Mouse (Mus musculus) MEL (cell line): ENCODE measurements around the gene Atp6v0b. TPM values are rescaled to one million over a fixed set of nuclear protein-coding genes. Genes with fewer than 3 reads are reported as not detected.
A peak's percentile ranks its signal among the peaks of the same experiment; 100 is the strongest.

Source experiments
- DNase-seq: peaks from one replicate; pipeline ENCODE4 v3.0.0; 2011; ENCODE audit warnings: low read depth, low spot score
- H3K27ac ChIP-seq: 2 replicates; pipeline ENCODE4 v1.5.1; 2012; ENCODE audit warnings: low read depth, mild to moderate bottlenecking, control low read depth, low read length, moderate library complexity; ENCODE audit not compliant: control insufficient read depth
- H3K27me3 ChIP-seq, 2 experiments: fragments of 150-350 bp in 1 of 2; sonication (generic) in 1 of 2; 2 replicates each; pipeline ENCODE4 v1.6.1; 2012; ENCODE audit warnings: low read length in 2 of 2, mild to moderate bottlenecking in 2 of 2, improper control_type of control experiment in 1 of 2, moderate library complexity in 1 of 2; ENCODE audit not compliant: insufficient read depth in 2 of 2, control insufficient read depth in 1 of 2
- H3K36me3 ChIP-seq, 2 experiments: 2 replicates each; pipeline ENCODE4 v1.6.1; 2012 to 2014; ENCODE audit warnings: low read length in 2 of 2, improper control_type of control experiment in 1 of 2, inconsistent platforms in 1 of 2, mild to moderate bottlenecking in 1 of 2; ENCODE audit not compliant: insufficient read depth in 2 of 2, control insufficient read depth in 1 of 2
- H3K4me1 ChIP-seq, 2 experiments: fragments of 150-350 bp in 1 of 2; sonication (generic) in 1 of 2; 2 replicates each; pipeline ENCODE4 v1.6.1; 2012; ENCODE audit warnings: low read length in 2 of 2, improper control_type of control experiment in 1 of 2, mild to moderate bottlenecking in 1 of 2; ENCODE audit not compliant: insufficient read depth in 2 of 2, control insufficient read depth in 1 of 2
- H3K4me3 ChIP-seq, 2 experiments: fragments of 150-350 bp in 1 of 2; sonication (generic) in 1 of 2; 2 replicates each; pipeline ENCODE4 v1.5.1; 2012; ENCODE audit warnings: low read depth in 2 of 2, low read length in 2 of 2, mild to moderate bottlenecking in 2 of 2, moderate library complexity in 2 of 2, control low read depth in 1 of 2, improper control_type of control experiment in 1 of 2; ENCODE audit not compliant: control insufficient read depth in 1 of 2, insufficient read depth in 1 of 2
- H3K79me2 ChIP-seq: 2 replicates; pipeline ENCODE4 v1.6.1; 2012; ENCODE audit warnings: mild to moderate bottlenecking, low read length, moderate library complexity; ENCODE audit not compliant: control insufficient read depth, poor library complexity, insufficient read depth
- H3K9ac ChIP-seq: 2 replicates; pipeline ENCODE4 v1.6.1; 2012; ENCODE audit warnings: low read depth, mild to moderate bottlenecking, control low read depth, low read length, moderate library complexity; ENCODE audit not compliant: control insufficient read depth, poor library complexity, severe bottlenecking
- H3K9me3 ChIP-seq: fragments of 150-350 bp; sonication (generic); replicated peaks from 2 replicates; pipeline ENCODE4 v1.6.1; 2012; ENCODE audit warnings: mild to moderate bottlenecking, low read length, improper control_type of control experiment, moderate library complexity; ENCODE audit not compliant: insufficient read depth
- BHLHE40 ChIP-seq: IDR thresholded peaks from 2 replicates; pipeline ENCODE4 v1.6.1; 2012; ENCODE audit warnings: low read depth, mild to moderate bottlenecking, inconsistent platforms, low read length, improper control_type of control experiment, borderline replicate concordance
- CHD1 ChIP-seq: IDR thresholded peaks from 2 replicates; pipeline ENCODE4 v1.6.1; 2012; ENCODE audit warnings: low read depth, mild to moderate bottlenecking, inconsistent platforms, low read length, improper control_type of control experiment
- CTCF ChIP-seq, 3 experiments: IDR thresholded peaks in 2 of 3; conservative IDR thresholded peaks in 1 of 3; 2 replicates each; pipeline ENCODE4 v1.5.1; 2011 to 2012; ENCODE audit warnings: low read length in 3 of 3, low read depth in 2 of 3, mild to moderate bottlenecking in 2 of 3, improper control_type of control experiment in 1 of 3, inconsistent platforms in 1 of 3, mixed read lengths in 1 of 3, moderate library complexity in 1 of 3; ENCODE audit not compliant: control insufficient read depth in 1 of 3, insufficient read depth in 1 of 3, poor library complexity in 1 of 3, severe bottlenecking in 1 of 3
- E2F4 ChIP-seq: IDR thresholded peaks from 2 replicates; pipeline ENCODE4 v1.6.1; 2011; ENCODE audit warnings: low read depth, low read length, improper control_type of control experiment, borderline replicate concordance
- EP300 ChIP-seq, 2 experiments: IDR thresholded peaks; 2 replicates each; pipeline ENCODE4 v1.6.1; 2011; ENCODE audit warnings: improper control_type of control experiment in 2 of 2, low read length in 2 of 2, low read depth in 1 of 2, mild to moderate bottlenecking in 1 of 2
- ETS1 ChIP-seq: IDR thresholded peaks from 2 replicates; pipeline ENCODE4 v1.6.1; 2012; ENCODE audit warnings: low read depth, mild to moderate bottlenecking, inconsistent platforms, low read length, improper control_type of control experiment, moderate library complexity
- GABPA ChIP-seq: IDR thresholded peaks from 2 replicates; pipeline ENCODE4 v1.6.1; 2012; ENCODE audit warnings: low read depth, mild to moderate bottlenecking, inconsistent platforms, low read length, improper control_type of control experiment, moderate library complexity
- HCFC1 ChIP-seq: IDR thresholded peaks from 2 replicates; pipeline ENCODE4 v1.6.1; 2012; ENCODE audit warnings: low read depth, mild to moderate bottlenecking, inconsistent platforms, low read length, improper control_type of control experiment, moderate library complexity
- JUND ChIP-seq: IDR thresholded peaks from 2 replicates; pipeline ENCODE4 v1.6.1; 2011; ENCODE audit warnings: low read depth, mild to moderate bottlenecking, improper control_type of control experiment, low read length
- MAX ChIP-seq: IDR thresholded peaks from 2 replicates; pipeline ENCODE4 v1.6.1; 2011; ENCODE audit warnings: low read length, improper control_type of control experiment
- MAZ ChIP-seq: IDR thresholded peaks from 2 replicates; pipeline ENCODE4 v1.6.1; 2012; ENCODE audit warnings: low read depth, mild to moderate bottlenecking, inconsistent platforms, low read length, improper control_type of control experiment
- MYB ChIP-seq: IDR thresholded peaks from 2 replicates; pipeline ENCODE4 v1.6.1; 2011; ENCODE audit warnings: mild to moderate bottlenecking, low read depth, low read length, improper control_type of control experiment
- MYC ChIP-seq: IDR thresholded peaks from 2 replicates; pipeline ENCODE4 v1.6.1; 2011; ENCODE audit warnings: low read depth, mild to moderate bottlenecking, low read length, improper control_type of control experiment, moderate library complexity
- NELFE ChIP-seq: IDR thresholded peaks from 2 replicates; pipeline ENCODE4 v1.6.1; 2011; ENCODE audit warnings: low read depth, low read length, improper control_type of control experiment
- NRF1 ChIP-seq: IDR thresholded peaks from 2 replicates; pipeline ENCODE4 v1.6.1; 2014; ENCODE audit warnings: low read depth, mild to moderate bottlenecking, inconsistent platforms, low read length, improper control_type of control experiment, moderate library complexity; ENCODE audit not compliant: poor library complexity, insufficient read depth, severe bottlenecking
- SMC3 ChIP-seq: IDR thresholded peaks from 2 replicates; pipeline ENCODE4 v1.6.1; 2011; ENCODE audit warnings: low read depth, low read length, improper control_type of control experiment
- TAL1 ChIP-seq: IDR thresholded peaks from 2 replicates; pipeline ENCODE4 v1.6.1; 2012; ENCODE audit warnings: mild to moderate bottlenecking, inconsistent platforms, low read length, moderate library complexity, mixed read lengths
- TBP ChIP-seq: IDR thresholded peaks from 2 replicates; pipeline ENCODE4 v1.8.0; 2011; ENCODE audit warnings: low read depth, low read length, improper control_type of control experiment
- UBTF ChIP-seq: IDR thresholded peaks from 2 replicates; pipeline ENCODE4 v1.6.1; 2012; ENCODE audit warnings: low read depth, mild to moderate bottlenecking, inconsistent platforms, low read length, improper control_type of control experiment, moderate library complexity, borderline replicate concordance; ENCODE audit not compliant: insufficient read depth
- USF1 ChIP-seq: IDR thresholded peaks from 2 replicates; pipeline ENCODE4 v1.6.1; 2014; ENCODE audit warnings: low read depth, mild to moderate bottlenecking, inconsistent platforms, low read length, improper control_type of control experiment, moderate library complexity
- USF2 ChIP-seq, 2 experiments: IDR thresholded peaks; 2 replicates each; pipeline ENCODE4 v1.6.1; 2011 to 2012; ENCODE audit warnings: improper control_type of control experiment in 2 of 2, low read length in 2 of 2, borderline replicate concordance in 1 of 2, inconsistent platforms in 1 of 2, low read depth in 1 of 2, mild to moderate bottlenecking in 1 of 2; ENCODE audit not compliant: insufficient read depth in 1 of 2
- ZKSCAN1 ChIP-seq: IDR thresholded peaks from 2 replicates; pipeline ENCODE4 v1.6.1; 2012; ENCODE audit warnings: low read depth, mild to moderate bottlenecking, inconsistent platforms, low read length, improper control_type of control experiment, moderate library complexity
- ZNF384 ChIP-seq: IDR thresholded peaks from 2 replicates; pipeline ENCODE4 v1.6.1; 2012; ENCODE audit warnings: low read depth, mild to moderate bottlenecking, inconsistent platforms, low read length, improper control_type of control experiment
- polyA plus RNA-seq, 2 experiments: library from polyadenylated mRNA; stranded (reverse) in 1 of 2; unstranded in 1 of 2; fragments of >175 nt in 1 of 2; fragments of >200 nt in 1 of 2; gene quantifications; 2 replicates each; pipeline versions ENCODE4 v1.2.1 to v1.2.4; 2012; ENCODE audit warnings: low replicate concordance in 2 of 2, low read depth in 1 of 2; ENCODE audit not compliant: insufficient read length in 2 of 2, insufficient read depth in 1 of 2, missing spikeins in 1 of 2
- total RNA-seq: library from RNA; depleted of rRNA; stranded (reverse); fragments of 300-350 nt; gene quantifications from 2 replicates; pipeline ENCODE4 v1.2.3, GENCODE M21; 2012

Atp6v0b gene
- total and polyA plus RNA-seq, 3 experiments = 286 to 343 TPM; not detected in 1

DNA sequence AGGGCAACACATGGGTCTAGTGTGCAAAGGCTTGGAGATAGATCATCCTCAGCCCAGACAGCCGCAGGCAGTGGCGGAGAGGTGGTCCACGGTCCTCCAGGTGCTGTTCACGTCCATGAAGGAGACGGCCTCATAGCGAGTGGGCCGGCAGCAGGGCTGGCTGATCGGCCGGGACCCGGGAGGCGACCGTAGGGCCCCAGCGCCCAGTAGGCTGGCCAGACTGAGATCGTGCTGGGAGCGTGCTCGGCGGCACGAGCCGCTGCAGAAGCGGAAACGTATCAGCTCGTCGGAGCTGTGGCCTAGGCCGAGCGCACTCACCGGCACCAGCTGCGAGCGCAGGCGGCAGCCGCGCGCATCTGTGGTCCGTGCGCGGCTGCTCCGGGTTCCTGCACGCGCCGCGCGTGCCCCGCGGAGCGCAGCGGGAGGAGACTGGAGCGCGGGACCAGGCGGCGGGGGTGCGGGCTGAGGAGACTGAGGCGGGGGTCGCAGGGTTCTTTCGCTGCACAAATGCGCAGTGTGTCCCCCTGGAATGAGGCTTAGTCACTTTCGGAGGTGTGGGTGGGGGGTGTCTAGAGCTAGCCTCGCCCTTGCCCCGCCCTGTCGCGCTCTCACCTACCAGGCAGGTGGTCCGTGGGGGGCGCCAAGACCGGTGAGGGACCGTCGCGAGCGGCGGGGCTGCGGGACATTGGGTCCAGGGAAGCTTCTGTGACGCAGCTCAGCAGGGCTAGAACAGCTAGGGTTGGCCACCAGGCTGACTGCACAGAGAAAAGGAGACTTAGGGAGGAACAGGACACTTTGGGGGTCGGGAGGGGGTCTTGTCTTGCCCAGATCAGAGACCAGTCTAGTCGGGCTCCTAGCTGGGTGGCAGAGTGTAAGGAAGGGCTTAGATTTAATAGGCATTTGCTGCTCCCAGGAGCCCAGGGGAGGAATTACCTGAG lies 39.7 kb upstream of the Atp6v0b start:
- TF ChIP-seq USF1 (no peak), BHLHE40 (peak; percentile 29; the same call in 1 of the 2 replicates), NRF1 (peak; percentile 41; the same call in 1 of the 2 replicates), CTCF (IDR thresholded peaks at IDR 0.05 in 2 of 3, conservative IDR thresholded peaks at IDR 0.05 in 1 of 3; ENCODE audit: control insufficient read depth in 1 of 3, insufficient read depth in 1 of 3, low read depth in 2 of 3, low read length in 3 of 3, poor library complexity in 1 of 3, severe bottlenecking in 1 of 3) (no peak), MYB (no peak), MAZ (no peak), UBTF (no peak)
- Histone ChIP-seq H3K36me3 (peaks cover 0 to 9% of the 10 kb centered on the region in 2 experiments; a peak in 2 of 4 replicates), H3K4me3 (peak overlapping the region; percentile 13 to 22; a peak in 3 of 4 replicates), H3K9me3 (no peaks in the 10 kb centered on the region), H3K79me2 (no peaks in the 10 kb centered on the region), H3K4me1 (peaks cover 0 to 20% of the 10 kb centered on the region in 2 experiments; a peak in 3 of 4 replicates), H3K27me3 (no peaks in the 10 kb centered on the region), H3K27ac (no peak overlapping the region), H3K9ac (peak overlapping the region; percentile 51)
- peak; percentile 52 for DNase-seq

DNA sequence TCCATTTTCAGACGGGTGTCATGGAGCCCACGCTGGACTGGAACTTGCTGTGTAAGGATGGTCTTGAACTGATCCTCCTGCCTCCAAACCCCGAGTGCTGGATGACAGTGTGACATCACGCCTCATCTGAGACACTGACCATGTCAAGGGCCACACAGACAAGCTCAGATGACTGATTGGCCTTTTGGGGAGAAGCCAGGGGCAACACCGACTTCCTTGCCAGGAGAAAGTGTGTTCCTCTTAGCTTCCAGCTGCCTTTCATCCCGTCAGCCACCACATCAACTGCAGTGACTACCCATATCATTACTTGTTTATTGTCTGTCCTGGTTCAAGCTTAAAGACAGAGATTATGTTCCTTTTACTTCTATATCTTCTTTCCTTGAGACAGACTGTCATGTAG lies 37.8 kb upstream of the Atp6v0b start:
- H3K27me3 ChIP-seq = no peaks in the 10 kb centered on the region
- no peak overlapping the region for H3K4me3 ChIP-seq
- H3K27ac ChIP-seq = no peak overlapping the region
- H3K36me3 ChIP-seq = peaks cover 0 to 17% of the 10 kb centered on the region in 2 experiments; a peak in 2 of 4 replicates
- peaks cover 3 to 31% of the 10 kb centered on the region in 2 experiments for H3K4me1 ChIP-seq
- no peaks in the 10 kb centered on the region for H3K9me3 ChIP-seq
- TF ChIP-seq MYC = no peak
- TF ChIP-seq UBTF = no peak
- no peak for TF ChIP-seq CHD1
- no peak for TF ChIP-seq ZNF384
- H3K79me2 ChIP-seq = no peaks in the 10 kb centered on the region
- DNase-seq = no peak
- no peak overlapping the region for H3K9ac ChIP-seq

DNA sequence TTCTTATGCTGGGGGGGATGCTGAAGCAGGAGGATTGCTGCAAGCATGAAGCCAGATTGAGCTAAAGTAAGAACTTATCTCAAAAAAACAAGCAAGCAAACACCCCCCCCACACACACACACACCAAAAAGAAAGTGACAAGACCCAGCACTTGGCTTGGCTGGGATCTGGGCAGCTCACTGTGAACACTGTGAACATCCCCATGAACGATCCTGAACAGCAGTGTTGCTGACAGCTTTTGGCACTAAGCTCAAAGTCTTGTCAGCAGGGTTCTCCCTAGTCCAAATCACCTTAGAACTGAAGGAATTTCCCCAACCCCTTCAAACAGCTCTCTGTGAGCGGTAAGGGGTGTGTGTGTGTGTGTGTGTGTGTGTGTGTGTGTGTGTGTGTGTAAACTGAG lies 36.3 kb upstream of the Atp6v0b start:
- DNase-seq = no peak
- H3K36me3 ChIP-seq = peaks cover 0 to 14% of the 10 kb centered on the region in 2 experiments; a peak in 2 of 4 replicates
- no peaks in the 10 kb centered on the region for H3K27me3 ChIP-seq
- no peak for TF ChIP-seq HCFC1
- no peak for TF ChIP-seq E2F4
- TF ChIP-seq ETS1 = no peak
- no peak for TF ChIP-seq NELFE
- TF ChIP-seq USF2 (IDR thresholded peaks at IDR 0.05; ENCODE audit: borderline replicate concordance in 1 of 2, insufficient read depth in 1 of 2, low read depth in 1 of 2, low read length in 2 of 2) = no peak
- TF ChIP-seq GABPA = no peak
- TF ChIP-seq ZKSCAN1 = no peak
- no peak for TF ChIP-seq TAL1
- TF ChIP-seq USF1 = no peak
- no peak for TF ChIP-seq MAX
- TF ChIP-seq SMC3 = no peak
- TF ChIP-seq EP300 (IDR thresholded peaks at IDR 0.05; ENCODE audit: low read depth in 1 of 2, low read length in 2 of 2) = no peak
- no peak for TF ChIP-seq TBP
- TF ChIP-seq JUND = no peak
- no peak overlapping the region for H3K4me3 ChIP-seq
- H3K9me3 ChIP-seq = no peaks in the 10 kb centered on the region
- no peak overlapping the region for H3K27ac ChIP-seq
- no peak overlapping the region for H3K9ac ChIP-seq
- peaks cover 7 to 27% of the 10 kb centered on the region in 2 experiments for H3K4me1 ChIP-seq
- no peaks in the 10 kb centered on the region for H3K79me2 ChIP-seq
